Mouse (Mus musculus) gastrocnemius, postnatal 14 days (tissue): ENCODE measurements around the gene Lrrc28. TPM values are rescaled to one million over a fixed set of nuclear protein-coding genes. Genes with fewer than 3 reads are reported as not detected.

Source experiments
- DNase-seq: peaks from one replicate; pipeline ENCODE4 v3.0.0; 2021; ENCODE audit warnings: mixed read lengths
- intact Hi-C: fragments of 180-260 bp; cut with DNase I; formaldehyde crosslinking; loops from one replicate; pipeline ENCODE4 v1.15.1; 2025; ENCODE audit warnings: low total_unique reads
- long read RNA-seq, 2 experiments: library from polyadenylated mRNA; stranded (forward); transcript quantifications; one replicate each; pipeline ENCODE4 v2.0.0; 2021
- total RNA-seq, 2 experiments: library from RNA; stranded (reverse); gene quantifications; 2 replicates each; pipeline ENCODE4 v1.2.3; 2021

Gene Lrrc28
- 10 to 100 TPM; 13.4 to 16.3 TPM for total RNA-seq
- long read RNA-seq, experiment 1, partial matches to known transcripts, result 3 of 18 reads
- long read RNA-seq, experiment 1, other reads (novel, unspliced or antisense), result 13 of 18 reads
- long read RNA-seq, experiment 2, transcript Lrrc28-202 (10 exons, 2,923 nt), result major isoform, 5 of 22 reads
- long read RNA-seq, experiment 2, partial matches to known transcripts, result 0 of 22 reads
- long read RNA-seq, experiment 2, other reads (novel, unspliced or antisense), result 16 of 22 reads

GRCm38 (mm10) chr7:67644833-67645680 is at the start of gene Lrrc28:
TSS of gene Lrrc28 (minus strand) at chr7:67645268.
- DNase-seq, result peak; percentile 99
- intact Hi-C loops, result no loop called here

GRCm38 (mm10) chr7:67692791-67693538 is 47.9 kb upstream of the Lrrc28 start:
- intact Hi-C loops, result no loop called here
- DNase-seq, result no peak

- no peak for DNase-seq
- intact Hi-C loops, result no loop called here
Measured at GRCm38 (mm10) chr7:67692141-67692540, 47.1 kb upstream of the Lrrc28 start.

- intact Hi-C loops, result no loop called here
Measured at GRCm38 (mm10) chr7:67691036-67691435, 46.0 kb upstream of the Lrrc28 start.

GRCm38 (mm10) chr7:67689793-67690192 is 44.7 kb upstream of the Lrrc28 start:
- DNase-seq, result no peak
- intact Hi-C loops, result no loop called here

More at GRCm38 (mm10) chr7:67691036-67691435, 46.0 kb upstream of the Lrrc28 start:
- peak; percentile 26 for DNase-seq

GRCm38 (mm10) chr7:67688281-67688680 is 43.2 kb upstream of the Lrrc28 start:
- DNase-seq, result no peak
- intact Hi-C loops, result no loop called here

GRCm38 (mm10) chr7:67686545-67686944 is 41.5 kb upstream of the Lrrc28 start:
- intact Hi-C loops, result no loop called here
- DNase-seq, result no peak

- intact Hi-C loops, result no loop called here
- DNase-seq, result no peak
Measured at GRCm38 (mm10) chr7:67683006-67683405, 37.9 kb upstream of the Lrrc28 start.

GRCm38 (mm10) chr7:67681078-67681477 is 36.0 kb upstream of the Lrrc28 start:
- intact Hi-C loops, result no loop called here
- DNase-seq, result no peak

GRCm38 (mm10) chr7:67678878-67679499 is 33.9 kb upstream of the Lrrc28 start:
- DNase-seq, result no peak
- intact Hi-C loops, result no loop called here

- DNase-seq, result no peak
Measured at GRCm38 (mm10) chr7:67673656-67674055, 28.6 kb upstream of the Lrrc28 start.

GRCm38 (mm10) chr7:67672650-67673049 is 27.6 kb upstream of the Lrrc28 start:
- intact Hi-C loops, result no loop called here
- peak; percentile 94 for DNase-seq

More at GRCm38 (mm10) chr7:67673656-67674055, 28.6 kb upstream of the Lrrc28 start:
- intact Hi-C loops, result loop anchor here (2.0 kb wide), 1 partner anchor 85 kb away; the partner anchor contains the start of gene Synm

- intact Hi-C loops, result no loop called here
- no peak for DNase-seq
Measured at GRCm38 (mm10) chr7:67670965-67671364, 25.9 kb upstream of the Lrrc28 start.

GRCm38 (mm10) chr7:67663981-67664694 is 19.1 kb upstream of the Lrrc28 start:
- intact Hi-C loops, result no loop called here
- DNase-seq, result no peak

GRCm38 (mm10) chr7:67662424-67662823 is 17.4 kb upstream of the Lrrc28 start:
- intact Hi-C loops, result no loop called here
- DNase-seq, result no peak

GRCm38 (mm10) chr7:67658110-67658509 is 13.0 kb upstream of the Lrrc28 start:
- intact Hi-C loops, result no loop called here

GRCm38 (mm10) chr7:67655186-67655585 is 10.1 kb upstream of the Lrrc28 start:
- no peak for DNase-seq
- intact Hi-C loops, result no loop called here

More at GRCm38 (mm10) chr7:67658110-67658509, 13.0 kb upstream of the Lrrc28 start:
- DNase-seq, result no peak

GRCm38 (mm10) chr7:67654668-67655067 is 9.6 kb upstream of the Lrrc28 start:
- no peak for DNase-seq
- intact Hi-C loops, result no loop called here

- intact Hi-C loops, result no loop called here
- DNase-seq, result no peak
Measured at GRCm38 (mm10) chr7:67652211-67652610, 7.1 kb upstream of the Lrrc28 start.
